Mouse (Mus musculus) layer of hippocampus, postnatal 25 days (tissue): ENCODE data around the gene Pax6. TPM values are rescaled to one million over a fixed set of nuclear protein-coding genes. Genes with fewer than 3 reads are reported as not detected.
A peak's percentile ranks its signal among the peaks of the same experiment; 100 is the strongest.

Source experiments
- DNase-seq, 2 experiments: peaks; one replicate each; pipeline ENCODE4 v3.0.0; 2022; ENCODE audit warnings: mixed read lengths in 2 of 2, low spot score in 1 of 2; ENCODE audit errors: extremely low spot score in 1 of 2
- total RNA-seq, 2 experiments: library from RNA; stranded (reverse); gene quantifications; 2 replicates each; pipeline ENCODE4 v1.2.3; 2021

The Pax6 gene
- total RNA-seq, 2 experiments from 2014 or later, result 9.4 to 9.7 TPM

DNA sequence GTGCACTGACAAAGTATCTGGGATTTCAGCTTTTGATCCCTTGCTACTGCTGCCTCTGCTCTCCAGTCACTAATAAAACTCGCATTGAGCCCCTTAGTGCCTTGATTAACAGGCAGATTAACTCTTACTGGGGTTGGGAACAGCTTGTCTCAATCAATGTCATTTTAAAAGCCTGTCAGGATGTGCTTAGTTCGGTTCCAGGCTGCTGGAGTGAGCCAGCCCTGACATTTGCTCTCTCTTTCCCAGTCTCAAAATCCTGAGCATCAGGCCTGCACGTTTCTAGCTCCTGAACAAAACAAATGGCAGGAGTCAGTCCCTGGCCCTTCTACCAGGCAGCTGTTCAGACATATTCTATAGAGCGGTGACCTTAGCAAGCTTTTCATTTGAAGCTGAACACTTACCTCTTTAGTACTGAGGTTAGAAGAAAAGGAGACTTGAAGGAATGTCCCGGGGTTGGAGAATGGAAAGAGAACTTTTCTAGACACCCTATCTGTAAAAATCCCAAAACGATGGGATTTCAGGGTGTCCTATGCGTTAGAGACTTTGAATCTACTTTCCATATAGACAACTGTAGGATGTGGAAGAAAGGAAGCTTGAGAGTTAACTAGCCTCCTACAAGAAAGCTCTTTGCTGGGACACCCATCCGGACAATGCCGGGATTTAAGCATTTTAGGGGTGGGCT lies 2.6 kb downstream of the Pax6 start:
- DNase-seq, result no peak

DNA sequence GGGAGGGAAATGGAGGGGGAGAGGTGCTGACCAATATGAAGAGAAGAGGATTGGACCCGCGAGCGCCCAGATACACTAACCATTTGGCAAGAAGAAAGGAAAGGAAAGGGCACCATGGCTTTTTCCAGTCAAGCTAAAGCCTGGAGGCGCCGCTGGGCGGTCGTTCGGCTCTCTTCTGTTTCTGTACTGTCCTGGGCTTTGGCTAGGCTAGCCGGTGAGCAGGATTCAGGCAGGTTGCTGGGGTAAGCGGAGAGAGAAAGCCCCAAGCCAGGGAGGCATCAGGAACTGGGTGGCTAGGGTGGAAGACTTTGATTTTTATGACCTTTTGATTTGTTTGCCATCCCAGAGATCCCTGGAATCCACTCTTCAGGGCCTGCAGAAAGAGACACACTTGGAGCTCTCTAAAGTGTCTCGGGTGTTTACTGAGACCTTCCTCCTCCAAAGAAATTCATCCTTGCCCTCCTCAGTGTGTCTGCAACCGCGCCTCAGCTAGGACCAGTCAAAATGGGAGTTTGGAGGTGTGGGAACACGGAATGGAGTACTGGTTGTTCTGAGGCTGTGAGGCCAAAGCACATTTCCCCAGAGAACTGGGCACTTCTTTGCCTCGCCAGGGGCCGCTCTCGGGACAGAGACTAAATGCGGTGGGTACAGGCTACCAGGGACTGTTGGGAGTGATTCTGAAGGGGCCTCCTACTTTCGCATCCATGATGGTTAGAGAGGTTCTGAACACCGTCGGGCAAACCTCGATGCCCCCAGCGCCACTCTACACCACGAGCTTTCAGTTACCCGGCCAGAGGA lies 3.3 kb downstream of the Pax6 start:
- DNase-seq, result no peak

DNA sequence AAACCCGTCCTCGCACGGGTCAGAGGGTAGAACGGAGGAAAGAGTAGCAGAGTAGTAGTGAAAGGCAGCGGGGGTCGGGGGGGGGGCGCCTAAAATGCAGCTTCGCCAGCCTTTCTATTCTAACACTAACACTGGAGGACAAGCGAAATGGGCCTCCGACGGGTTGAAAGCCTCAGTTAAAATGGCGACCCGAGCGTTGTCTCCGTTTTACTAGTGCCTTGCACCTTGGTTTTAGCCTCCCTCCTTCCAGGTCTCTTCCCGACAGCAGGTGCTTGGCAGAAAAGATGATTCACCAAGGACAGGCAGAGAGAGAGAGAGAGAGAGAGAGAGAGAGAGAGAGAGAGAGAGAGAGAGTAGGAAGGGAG lies 3.9 kb downstream of the Pax6 start:
- no peak for DNase-seq

DNA sequence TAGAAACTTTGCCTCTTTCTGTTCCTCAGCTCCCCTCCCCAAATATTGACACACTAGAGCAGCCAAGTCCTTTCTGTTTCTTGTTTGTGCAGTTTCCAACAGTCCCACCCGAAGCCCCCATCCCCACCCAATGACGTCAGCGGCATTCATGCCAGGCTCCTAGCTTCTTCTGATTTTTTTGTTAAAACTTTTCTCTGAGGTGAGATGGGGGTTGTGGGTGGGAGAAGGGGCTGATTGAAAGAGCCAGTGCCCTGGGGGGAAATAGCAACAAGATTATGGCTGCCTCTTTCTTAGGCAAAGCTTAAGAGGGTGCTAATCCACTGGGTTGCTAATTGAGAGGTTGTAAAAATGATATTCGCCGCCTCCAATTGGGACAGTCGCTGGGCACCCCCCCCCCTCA lies 4.4 kb downstream of the Pax6 start:
- no peak for DNase-seq

DNA sequence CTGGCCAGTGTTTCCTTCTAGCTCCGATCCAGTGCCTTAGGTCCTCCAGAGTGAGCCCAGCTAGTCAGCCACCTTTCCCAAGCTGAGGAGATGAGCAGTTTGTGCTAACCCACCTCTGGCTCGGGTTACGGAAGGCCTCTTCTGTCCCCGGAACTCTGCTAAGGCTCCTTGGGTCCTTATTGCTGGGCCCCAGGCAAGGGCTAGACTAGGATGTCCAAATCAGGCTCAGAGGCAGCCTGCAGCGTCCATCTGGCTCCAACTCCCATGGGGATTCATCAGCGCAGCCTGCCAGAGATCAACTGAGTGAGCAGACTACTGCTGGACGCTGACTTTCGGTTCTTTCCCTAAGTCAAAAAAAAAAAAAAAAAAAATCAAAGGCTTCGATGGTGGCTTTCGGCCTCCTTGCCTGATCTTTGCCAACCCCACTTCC lies 4.9 kb downstream of the Pax6 start:
- no peak for DNase-seq

DNA sequence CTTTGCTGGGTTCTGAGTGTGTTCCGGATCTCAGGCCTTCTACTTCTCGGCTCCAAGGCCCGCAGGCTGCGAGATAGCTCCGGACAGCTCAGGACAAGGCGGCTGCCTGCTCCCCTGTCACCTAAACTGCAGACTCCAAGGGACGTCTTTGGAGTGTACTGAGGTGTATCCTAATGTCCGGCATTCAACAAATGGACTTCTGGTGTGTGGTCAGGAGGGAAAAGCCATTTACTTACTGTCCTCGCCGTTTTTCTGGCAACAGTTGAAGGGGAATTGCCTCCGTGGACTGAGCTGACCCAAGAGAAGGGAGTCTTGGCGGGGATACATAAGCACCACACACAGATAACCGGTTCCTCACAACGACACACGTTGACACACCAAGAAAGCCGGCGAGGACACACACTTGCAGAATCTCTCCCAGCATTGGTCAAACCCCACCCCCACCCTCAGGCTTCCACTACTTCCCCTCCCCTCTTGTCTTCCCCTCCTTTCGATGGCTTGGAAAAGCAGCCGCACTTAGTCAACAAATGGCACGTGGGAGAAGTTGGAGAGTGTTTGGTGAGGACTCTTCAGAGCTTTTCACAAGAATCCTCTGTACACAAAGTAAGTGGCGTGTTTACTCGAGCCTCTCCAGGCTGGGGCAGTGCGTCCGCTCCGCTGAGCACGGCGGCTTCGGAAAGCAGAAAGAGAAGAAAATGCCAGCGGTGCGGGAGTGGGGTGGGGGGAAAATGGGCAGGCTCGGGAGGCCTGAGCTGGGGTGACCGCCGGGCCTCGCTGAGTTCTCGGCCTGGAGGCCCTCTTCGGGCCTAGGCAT lies 5.6 kb downstream of the Pax6 start:
- DNase-seq, result no peak

DNA sequence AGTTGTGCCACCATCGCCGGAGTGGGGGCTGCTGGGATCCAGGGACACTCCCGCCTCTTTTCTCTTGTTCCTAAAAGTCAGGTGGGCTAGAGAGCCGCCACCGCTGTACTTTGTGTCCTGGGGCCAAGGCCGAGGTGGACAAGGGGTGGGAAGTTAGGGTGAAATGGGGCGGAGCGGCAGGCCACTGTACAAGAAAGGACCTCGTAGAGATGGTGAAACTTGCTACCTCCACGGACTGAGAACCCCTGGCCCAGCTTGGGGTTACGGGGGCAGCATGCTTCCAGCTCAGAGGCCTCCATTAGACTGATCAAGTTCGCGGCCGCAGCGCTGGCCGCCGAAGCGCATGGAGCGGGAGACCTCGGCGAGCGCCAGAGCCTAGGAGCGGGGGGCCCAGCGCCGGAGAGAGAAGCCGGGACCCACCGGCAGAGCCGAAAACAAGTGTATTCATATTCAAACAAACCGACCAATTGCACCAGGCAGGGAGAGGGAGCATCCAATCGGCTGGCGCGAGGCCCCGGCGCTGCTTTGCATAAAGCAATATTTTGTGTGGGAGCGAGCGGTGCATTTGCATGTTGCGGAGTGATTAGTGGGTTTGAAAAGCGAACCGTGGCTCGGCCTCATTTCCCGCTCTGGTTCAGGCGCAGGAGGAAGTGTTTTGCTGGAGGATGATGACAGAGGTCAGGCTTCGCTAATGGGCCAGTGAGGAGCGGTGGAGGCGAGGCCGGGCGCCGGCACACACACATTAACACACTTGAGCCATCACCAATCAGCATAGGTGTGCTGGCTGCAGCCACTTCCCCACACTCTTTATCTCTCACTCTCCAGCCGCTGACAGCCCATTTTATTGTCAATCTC lies 6.4 kb downstream of the Pax6 start:
- DNase-seq, result peak in 1 of 2 experiments; percentile 66

DNA sequence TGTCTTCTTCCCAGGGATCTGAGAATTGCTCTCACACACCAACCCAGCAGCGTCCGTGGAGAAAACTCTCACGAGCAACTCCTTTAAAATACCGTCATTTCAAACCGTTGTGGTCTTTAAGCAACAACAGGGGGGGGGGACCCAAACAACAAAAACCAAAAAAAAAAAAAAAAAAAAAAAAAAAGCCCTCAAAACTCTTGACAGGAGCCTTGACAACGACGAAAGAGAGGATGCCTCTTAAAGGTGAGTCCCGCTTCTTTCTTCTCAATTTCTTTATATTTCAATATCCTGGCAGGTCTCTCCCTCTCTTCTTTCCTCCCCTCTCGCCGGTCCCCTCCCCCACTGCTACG lies 7.0 kb downstream of the Pax6 start:
- DNase-seq, result no peak

DNA sequence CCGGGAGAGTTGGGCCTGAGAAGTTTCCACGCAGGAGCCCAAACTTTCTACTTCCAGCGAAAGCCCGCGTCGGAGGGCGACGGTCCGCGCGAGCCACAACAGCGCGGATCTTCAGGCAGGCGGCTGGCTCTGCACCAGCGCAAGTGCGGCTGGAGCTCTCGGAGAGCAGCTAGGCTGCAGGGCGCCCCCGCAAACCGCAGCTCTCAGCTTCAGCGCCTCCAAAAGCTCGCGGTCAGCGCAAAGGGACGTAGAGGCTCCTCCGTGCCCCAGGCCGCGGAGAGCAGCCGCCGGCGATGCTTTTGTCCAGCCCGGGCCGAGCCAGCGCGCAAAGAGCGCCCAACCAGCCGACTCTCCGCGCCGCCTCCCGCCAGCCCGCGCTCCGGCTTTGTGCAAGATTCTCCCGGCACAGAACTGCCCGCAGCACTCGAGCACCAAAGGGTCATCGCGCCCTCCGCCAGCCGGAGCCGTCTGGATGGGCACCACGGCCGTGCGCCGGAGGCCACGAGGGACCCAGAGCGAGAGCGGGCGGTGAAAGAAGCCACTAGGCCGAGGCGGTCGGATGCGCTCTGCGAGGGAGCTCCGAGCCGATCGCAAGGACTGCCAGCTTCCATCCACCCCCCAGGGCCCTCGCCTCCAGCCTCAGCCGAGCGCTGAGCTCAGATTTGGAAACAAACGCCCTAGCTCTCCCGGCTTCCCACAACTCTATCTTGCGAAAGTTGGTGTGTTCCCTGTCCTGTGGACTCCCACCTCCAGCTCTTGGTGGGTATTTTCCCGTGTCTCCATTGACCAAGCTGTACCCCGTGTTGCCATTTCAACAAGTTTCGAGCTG lies 7.6 kb downstream of the Pax6 start:
- DNase-seq, result no peak

DNA sequence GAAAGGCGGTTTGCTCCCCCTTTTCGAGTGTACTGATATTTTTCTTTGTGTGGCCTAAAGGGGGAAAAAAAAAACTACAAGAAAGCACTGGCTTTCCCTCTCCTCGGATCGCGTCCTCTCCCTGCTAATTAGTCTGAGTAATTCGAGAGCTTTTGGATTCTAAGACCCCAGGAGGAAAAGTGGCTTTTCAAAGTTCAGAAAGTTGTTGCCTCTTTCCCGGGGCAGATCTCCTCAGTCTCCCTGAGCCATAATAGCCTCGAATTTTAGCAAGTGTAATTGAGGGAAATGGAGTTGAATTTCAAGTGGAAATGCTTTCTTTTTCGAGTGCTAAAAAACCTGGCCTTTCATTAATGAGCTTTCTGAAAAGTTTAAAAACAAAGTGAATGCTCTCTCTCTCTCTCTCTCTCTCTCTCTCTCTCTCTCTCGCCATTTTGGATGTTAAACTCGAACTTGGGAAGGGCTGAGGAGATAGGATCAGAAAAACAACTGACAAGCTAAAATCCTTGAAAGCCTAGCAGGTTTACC lies 8.3 kb downstream of the Pax6 start:
- no peak for DNase-seq

DNA sequence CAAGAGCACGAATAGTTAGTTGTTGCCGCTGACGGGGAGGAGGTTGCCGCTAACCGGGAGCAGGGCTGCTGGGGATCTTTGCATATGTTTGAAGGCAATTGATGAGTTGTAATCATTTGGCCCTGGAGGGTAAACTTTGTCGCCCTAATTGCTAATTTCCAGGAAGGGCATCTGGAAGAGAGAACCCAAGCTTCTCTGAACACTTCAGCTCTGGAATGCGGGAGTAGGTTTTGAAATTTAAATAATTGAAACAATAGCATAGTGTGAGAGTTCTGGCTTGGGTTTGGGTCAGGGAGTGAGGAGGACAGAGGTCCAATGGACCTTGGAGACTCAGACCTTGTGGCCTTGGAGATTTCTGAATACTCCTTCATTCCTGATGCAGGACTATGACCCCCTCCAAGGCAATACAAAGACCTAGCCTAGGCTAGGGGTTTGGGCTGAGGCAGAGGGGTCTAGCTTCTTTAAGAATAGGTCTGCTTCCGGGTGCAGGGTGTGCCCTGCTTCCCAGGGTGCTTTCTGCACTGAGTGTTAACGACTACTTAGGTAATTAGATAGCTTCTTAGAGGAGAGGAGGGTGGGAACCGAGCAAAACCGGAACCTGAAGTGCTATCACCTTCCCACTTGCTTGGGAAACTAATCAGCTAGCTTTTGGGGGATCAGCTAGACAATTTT lies 8.9 kb downstream of the Pax6 start:
- DNase-seq, result no peak

DNA sequence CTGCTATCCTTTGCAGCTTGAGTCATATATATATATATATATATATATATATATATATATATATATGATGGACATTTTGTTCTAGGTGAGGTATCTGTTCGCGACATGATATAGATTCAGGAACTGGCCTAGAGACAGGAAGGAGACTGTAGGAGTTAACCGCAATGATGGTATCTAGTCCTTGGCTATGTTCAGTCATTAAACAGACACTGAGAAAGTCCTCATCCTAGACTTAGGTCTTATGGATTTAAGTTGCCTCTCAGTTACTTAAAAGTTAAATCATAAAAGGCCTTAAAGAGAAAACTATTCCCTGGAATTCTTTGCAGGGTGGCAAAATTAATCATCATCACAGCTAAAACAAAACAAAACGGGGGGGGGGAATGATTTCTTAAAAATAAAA lies 9.6 kb downstream of the Pax6 start:
- no peak for DNase-seq

DNA sequence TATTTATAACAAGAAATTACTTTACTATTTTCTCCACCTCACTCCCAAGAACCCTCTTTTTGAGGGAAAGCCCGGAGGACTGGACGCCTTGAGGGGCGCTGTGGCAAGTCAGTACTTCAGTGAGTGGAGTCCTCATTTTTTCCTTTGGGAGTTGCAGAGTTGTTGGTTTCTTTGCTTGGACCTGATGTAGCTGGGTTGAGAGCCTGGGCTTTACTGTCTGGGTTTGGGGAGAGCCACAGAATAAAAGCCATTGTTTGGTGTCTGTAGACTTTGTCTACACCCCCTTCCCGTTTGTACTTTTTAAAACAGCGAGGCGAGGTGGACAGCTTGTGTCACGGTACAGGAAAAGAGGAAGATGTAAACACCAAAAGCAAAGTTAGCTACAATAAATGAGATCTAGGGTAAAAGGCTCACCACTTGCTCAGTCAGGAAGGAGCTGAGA lies 10.2 kb downstream of the Pax6 start:
- DNase-seq, result no peak

DNA sequence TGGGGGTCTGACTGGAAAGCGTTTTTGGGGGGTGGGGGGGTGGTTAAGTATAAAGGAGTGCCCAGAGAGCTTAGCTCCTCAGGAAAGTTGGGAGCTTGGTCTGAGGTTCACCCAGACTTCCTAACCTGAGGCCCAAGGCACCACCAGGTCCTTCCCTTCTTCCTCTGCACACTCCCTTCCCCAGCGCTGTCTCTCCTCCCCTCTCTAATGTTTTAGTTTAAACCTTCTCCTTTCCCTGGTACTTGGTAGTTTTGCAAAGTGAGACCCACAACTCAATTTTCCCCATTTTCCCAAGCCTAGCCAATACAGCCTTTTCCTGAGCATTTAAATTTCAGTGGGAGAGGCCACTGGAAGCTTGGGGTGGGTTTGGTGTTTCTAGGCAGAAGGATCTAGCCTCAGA lies 10.6 kb downstream of the Pax6 start:
- no peak for DNase-seq

DNA sequence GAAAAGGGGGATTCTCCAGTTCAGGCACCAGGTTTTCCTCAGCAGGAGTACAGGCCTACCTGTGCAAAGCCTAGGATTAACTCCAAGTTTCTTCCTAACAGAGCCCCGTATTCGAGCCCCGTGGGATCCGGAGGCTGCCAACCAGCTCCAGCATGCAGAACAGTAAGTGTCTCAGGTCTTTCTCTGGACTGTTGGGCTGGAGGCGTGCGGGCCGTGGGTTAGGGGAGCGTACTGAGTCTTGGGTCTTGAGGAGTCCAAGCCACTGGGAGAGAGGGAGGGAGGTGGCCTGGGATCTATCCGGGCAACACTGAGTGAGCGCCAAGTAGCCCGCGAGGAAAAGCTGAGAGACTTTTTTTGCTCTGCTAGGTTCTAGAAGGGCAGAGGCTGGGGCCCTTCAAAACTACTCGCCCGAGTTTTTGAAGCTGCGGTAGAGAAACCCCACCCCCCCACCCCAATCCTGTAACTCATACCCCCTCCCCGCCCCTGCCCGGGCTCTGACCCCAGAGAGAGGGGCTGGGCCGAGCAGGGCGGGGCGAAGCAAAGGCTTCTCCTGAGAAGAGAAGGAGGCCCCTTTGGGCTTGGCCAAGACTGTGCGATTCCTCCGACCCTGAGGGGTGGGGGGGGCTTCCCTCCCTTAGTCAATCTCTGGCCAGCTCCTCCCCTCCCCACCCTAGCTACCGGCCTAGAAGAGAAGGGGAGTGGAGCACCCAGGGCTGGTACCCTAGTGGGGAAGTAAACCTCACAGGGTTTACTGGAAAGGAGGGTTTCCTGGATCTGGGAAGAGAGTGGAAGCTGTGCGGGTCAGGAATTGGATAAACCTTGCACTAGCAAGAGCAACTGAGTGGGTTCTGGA lies 11.7 kb downstream of the Pax6 start:
- DNase-seq, result peak in 1 of 2 experiments; percentile 3

DNA sequence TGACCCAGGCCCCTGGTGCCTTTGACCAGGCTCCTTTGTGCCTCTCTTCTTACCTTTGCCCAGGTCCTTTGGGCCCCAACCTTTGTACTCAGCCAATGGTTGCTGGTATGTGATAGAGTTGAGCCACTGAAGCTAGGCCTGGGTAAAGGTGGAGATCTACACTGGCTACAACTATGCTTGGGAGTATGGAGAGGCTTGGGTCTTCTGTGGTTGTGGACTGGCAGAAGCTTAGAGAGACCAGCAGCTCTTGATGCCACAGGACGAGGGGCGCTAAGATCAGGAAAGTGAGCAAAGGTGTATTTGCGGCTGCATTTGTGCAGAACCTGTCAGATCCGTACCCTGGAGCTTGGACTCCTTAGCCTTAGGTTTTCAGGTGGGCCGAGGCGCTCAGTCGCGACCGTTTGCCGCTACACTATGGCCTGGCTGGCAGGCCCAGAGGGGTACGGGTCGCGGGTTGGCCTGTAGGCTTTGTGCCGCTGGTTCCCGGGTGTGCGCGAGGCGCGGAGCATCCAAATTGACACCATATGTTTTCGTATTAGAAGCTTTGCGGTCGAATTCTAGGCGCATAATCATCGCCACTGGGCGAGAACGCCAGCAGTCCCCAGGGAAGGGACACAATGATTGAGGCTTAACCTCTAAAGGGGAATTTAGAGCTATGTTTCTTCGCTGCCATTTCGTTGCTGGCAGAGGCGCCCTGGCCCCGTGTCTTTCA lies 12.5 kb downstream of the Pax6 start:
- no peak for DNase-seq

DNA sequence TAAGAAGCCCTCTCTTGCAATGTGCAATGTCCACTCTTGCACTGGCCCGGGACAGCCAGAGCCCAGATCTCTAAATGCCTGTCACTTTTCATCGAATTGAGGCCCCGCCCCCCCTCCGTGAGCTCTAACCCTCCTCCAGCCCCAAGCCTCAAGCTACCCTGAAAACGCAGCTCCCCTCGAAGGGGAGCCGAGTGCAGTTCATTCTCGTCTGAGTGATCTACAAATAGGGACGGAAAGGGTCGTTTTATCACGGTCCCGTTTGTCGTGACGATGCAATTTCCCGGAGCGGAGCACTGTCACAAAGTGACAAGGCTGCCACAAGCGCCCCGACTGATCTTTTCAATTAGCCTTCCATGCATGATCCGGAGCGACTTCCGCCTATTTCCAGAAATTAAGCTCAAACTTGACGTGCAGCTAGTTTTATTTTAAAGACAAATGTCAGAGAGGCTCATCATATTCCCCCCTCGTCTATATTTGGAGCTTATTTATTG lies 13.4 kb downstream of the Pax6 start:
- DNase-seq, result no peak
